Mouse (Mus musculus) lung, postnatal 0 days (tissue): Measurements from ENCODE around the gene Bcl2.

Experiments used
- CTCF ChIP-seq: IDR thresholded peaks from 2 replicates; pipeline ENCODE4 v1.5.1; 2016; ENCODE audit warnings: antibody characterized with exemption, mild to moderate bottlenecking
- EP300 ChIP-seq: IDR thresholded peaks from 2 replicates; pipeline ENCODE4 v1.6.1; 2016; ENCODE audit warnings: antibody characterized with exemption, mild to moderate bottlenecking, control low read depth

GRCm38 (mm10) chr1:106527537-106527936 is 186.5 kb downstream of the Bcl2 start:
- no peak for TF ChIP-seq EP300
- TF ChIP-seq CTCF, result no peak
